Comparison of ENCODE assay signal across 8 mouse cellular contexts in genomic region chr16:30144818-30145464, GRCm38 (mm10).
DNase-seq lines count a peak whose midpoint lies in the region; ATAC-seq and TF ChIP-seq lines count a peak whose summit lies in the region.

No protein-coding gene starts in this region.

- peaks cover 4% of the 10 kb centered on the region; the same call in 1 of the 2 replicates for H3K4me1 ChIP-seq in spleen, adult 2 months (ENCODE audit: control insufficient read depth, insufficient read depth, insufficient read length)
- 0 out of 2 replicates have a peak, but pooled peaks cover 2% of the 10 kb centered on the region for H3K4me1 ChIP-seq in forebrain, embryonic 14.5 days (ENCODE audit: control insufficient read depth, insufficient read depth, low read length)
- peaks cover 43% of the 10 kb centered on the region for H3K4me1 ChIP-seq in limb, embryonic 15.5 days
- H3K4me1 ChIP-seq in stomach, embryonic 15.5 days: peaks cover 12% of the 10 kb centered on the region

- peak overlapping the region; percentile 4; the same call in 1 of the 2 replicates for H3K4me3 ChIP-seq in spleen, adult 2 months (ENCODE audit: extremely low read depth, insufficient read depth, insufficient read length)
- peak overlapping the region; percentile 4; the same call in 1 of the 2 replicates for H3K4me3 ChIP-seq in forebrain, embryonic 14.5 days (ENCODE audit: low read depth, low read length)
- peak overlapping the region; percentile 16; the same call in 1 of the 2 replicates for H3K4me3 ChIP-seq in limb, embryonic 15.5 days
- H3K4me3 ChIP-seq in stomach, embryonic 15.5 days (replicated peaks): peak overlapping the region; percentile 22

- intact Hi-C loops in left cerebral cortex, postnatal 25 days (cut with DNase I): no loop called here

- DNase-seq in spleen, adult 2 months (ENCODE audit: low read depth in 1 of 2, low spot score in 2 of 2): no peak
- no peak for DNase-seq in spleen, postnatal 36 days (ENCODE audit: low spot score in 2 of 2)
- DNase-seq in forebrain, embryonic 14.5 days (ENCODE audit: low spot score): peak; percentile 24
- no peak for DNase-seq in embryo, embryonic 11 days
- DNase-seq in left cerebral cortex, postnatal 25 days (ENCODE audit: low spot score in 2 of 2): no peak

- no peaks in the 10 kb centered on the region for H3K9me3 ChIP-seq in forebrain, embryonic 14.5 days (replicated peaks; ENCODE audit: control insufficient read depth, low read length)
- no peaks in the 10 kb centered on the region for H3K9me3 ChIP-seq in limb, embryonic 15.5 days
- H3K9me3 ChIP-seq in stomach, embryonic 15.5 days: no peaks in the 10 kb centered on the region

- no peak overlapping the region for H3K9ac ChIP-seq in forebrain, embryonic 14.5 days (ENCODE audit: low read length)
- 0 out of 2 replicates have a peak overlapping the region, but pooled peaks have one; percentile 8 for H3K9ac ChIP-seq in limb, embryonic 15.5 days
- no peak overlapping the region for H3K9ac ChIP-seq in stomach, embryonic 15.5 days

- no peak for TF ChIP-seq CTCF in spleen, adult 2 months (IDR thresholded peaks at IDR 0.05; ENCODE audit: extremely low read depth, insufficient read depth, insufficient read length, insufficient replicate concordance)

- 28% methylated on average over 13 of the region's 13 CpGs for WGBS in spleen, adult 2 months
- WGBS in forebrain, embryonic 14.5 days: 12% methylated on average over 13 of the region's 13 CpGs
- 8% methylated on average over 13 of the region's 13 CpGs for WGBS in limb, embryonic 15.5 days
- WGBS in stomach, embryonic 15.5 days: 21% methylated on average over 13 of the region's 13 CpGs

- ATAC-seq in forebrain, embryonic 14.5 days: 0 out of 2 replicates have a peak, but pooled peaks have one; percentile 8
- no peak for ATAC-seq in limb, embryonic 15.5 days (ENCODE audit: insufficient number of reproducible peaks, low FRiP score, low TSS enrichment, low read depth)
- ATAC-seq in stomach, embryonic 15.5 days (ENCODE audit: insufficient read depth, low FRiP score, low read depth): peak; percentile 51
- ATAC-seq in activated CD4-positive, CD25-positive, alpha-beta regulatory T cell, adult 4 months: no peak

- H3K27ac ChIP-seq in spleen, adult 2 months (ENCODE audit: insufficient read depth, low read length): no peak overlapping the region
- H3K27ac ChIP-seq in forebrain, embryonic 14.5 days (ENCODE audit: low read depth, low read length): no peak overlapping the region
- peak overlapping the region; percentile 60; the same call in 1 of the 2 replicates for H3K27ac ChIP-seq in limb, embryonic 15.5 days
- peak overlapping the region; percentile 76 for H3K27ac ChIP-seq in stomach, embryonic 15.5 days

- no peak for TF ChIP-seq POLR2A in spleen, adult 2 months (IDR thresholded peaks at IDR 0.05; ENCODE audit: low read depth, low read length)

- H3K36me3 ChIP-seq in spleen, adult 2 months (ENCODE audit: control insufficient read depth, insufficient read depth, low read length): no peaks in the 10 kb centered on the region
- H3K36me3 ChIP-seq in forebrain, embryonic 14.5 days (ENCODE audit: control insufficient read depth, insufficient read depth, low read length): no peaks in the 10 kb centered on the region
- H3K36me3 ChIP-seq in limb, embryonic 15.5 days: no peaks in the 10 kb centered on the region
- no peaks in the 10 kb centered on the region for H3K36me3 ChIP-seq in stomach, embryonic 15.5 days

- H3K4me2 ChIP-seq in forebrain, embryonic 14.5 days (ENCODE audit: low read length): peak overlapping the region; percentile 41
- H3K4me2 ChIP-seq in limb, embryonic 15.5 days: peak overlapping the region; percentile 44
- peak overlapping the region; percentile 52 for H3K4me2 ChIP-seq in stomach, embryonic 15.5 days

- no peaks in the 10 kb centered on the region for H3K27me3 ChIP-seq in spleen, adult 2 months (ENCODE audit: control insufficient read depth, insufficient read depth, low read length)
- 0 out of 2 replicates have a peak, but pooled peaks cover 6% of the 10 kb centered on the region for H3K27me3 ChIP-seq in forebrain, embryonic 14.5 days (replicated peaks; ENCODE audit: control insufficient read depth, insufficient read depth, low read length)
- H3K27me3 ChIP-seq in limb, embryonic 15.5 days: no peaks in the 10 kb centered on the region
- no peaks in the 10 kb centered on the region for H3K27me3 ChIP-seq in stomach, embryonic 15.5 days (replicated peaks)

Comparison
In these comparisons a context has a peak if more than half of its experiments do, and no peak if none do; other contexts are left out.
1. H3K27ac ChIP-seq: peak in limb, embryonic 15.5 days (single experiment) and stomach, embryonic 15.5 days (single experiment); none in spleen, adult 2 months (single experiment) and forebrain, embryonic 14.5 days (single experiment).
2. ATAC-seq: peak in forebrain, embryonic 14.5 days (single experiment) and stomach, embryonic 15.5 days (single experiment); none in limb, embryonic 15.5 days (single experiment) and activated CD4-positive, CD25-positive, alpha-beta regulatory T cell, adult 4 months (single experiment).
3. Peak in every context shown above with its lines, with median percentiles within 50 percentile points of each other: H3K4me3 ChIP-seq and H3K4me2 ChIP-seq.